Mouse (Mus musculus) ES-Bruce4 (cell line): ENCODE results near the gene Olfr807. TPM values are rescaled to one million over a fixed set of nuclear protein-coding genes. Genes with fewer than 3 reads are reported as not detected.

ENCODE experiments used
- H3K27ac ChIP-seq: 2 replicates; pipeline ENCODE4 v1.5.1; 2012; ENCODE audit warnings: low read length, inconsistent platforms; ENCODE audit not compliant: insufficient read depth
- H3K27me3 ChIP-seq: 2 replicates; pipeline ENCODE4 v1.6.1; 2012; ENCODE audit warnings: mild to moderate bottlenecking, low read length, inconsistent platforms; ENCODE audit not compliant: control insufficient read depth, poor library complexity, insufficient read depth, severe bottlenecking
- H3K36me3 ChIP-seq: 2 replicates; pipeline ENCODE4 v1.6.1; 2012; ENCODE audit warnings: inconsistent platforms, mild to moderate bottlenecking, low read length, moderate library complexity; ENCODE audit not compliant: control insufficient read depth, poor library complexity, insufficient read depth, severe bottlenecking
- H3K4me1 ChIP-seq: one replicate; pipeline ENCODE4 v1.8.1; 2011; ENCODE audit warnings: low read length; ENCODE audit not compliant: control insufficient read depth, insufficient read depth
- H3K4me3 ChIP-seq: 2 replicates; pipeline ENCODE4 v1.5.1; 2011; ENCODE audit warnings: low read depth, mild to moderate bottlenecking, low read length
- H3K9ac ChIP-seq: 2 replicates; pipeline ENCODE4 v1.6.1; 2012; ENCODE audit warnings: low read depth, mild to moderate bottlenecking, inconsistent platforms; ENCODE audit not compliant: poor library complexity, severe bottlenecking
- H3K9me3 ChIP-seq: replicated peaks from 2 replicates; pipeline ENCODE4 v1.6.1; 2012; ENCODE audit warnings: mild to moderate bottlenecking, low read length, inconsistent platforms; ENCODE audit not compliant: control insufficient read depth, poor library complexity, insufficient read depth, severe bottlenecking
- CTCF ChIP-seq: IDR thresholded peaks from one replicate; pipeline ENCODE4 v1.8.1; 2011; ENCODE audit warnings: low read depth, low read length
- EP300 ChIP-seq: IDR thresholded peaks from 2 replicates; pipeline ENCODE4 v1.6.1; 2011; ENCODE audit warnings: low read depth, low read length; ENCODE audit not compliant: insufficient read depth
- POLR2A ChIP-seq: IDR thresholded peaks from one replicate; pipeline ENCODE4 v1.8.1; 2011; ENCODE audit warnings: low read length; ENCODE audit not compliant: insufficient read depth
- polyA plus RNA-seq: library from polyadenylated mRNA; stranded (reverse); fragments of >200 nt; gene quantifications from 2 replicates; pipeline ENCODE4 v1.2.4, GENCODE M21; 2011; ENCODE audit warnings: low read depth; ENCODE audit not compliant: missing spikeins, insufficient read depth, insufficient read length

Olfr807 gene
- not detected in 2 replicates for polyA plus RNA-seq

GRCm38 (mm10) chr10:129757693-129758092 is at the start of gene Olfr807:
Olfr807 (minus strand) TSS chr10:129757793.
- H3K27me3 ChIP-seq = no peaks in the 10 kb centered on the region
- no peak within 1 kb of the TSS for H3K27ac ChIP-seq
- no peak within 1 kb of the TSS for H3K4me3 ChIP-seq
- TF ChIP-seq POLR2A (no peak), EP300 (no peak), CTCF (no peak)
- no peaks in the 10 kb centered on the region for H3K36me3 ChIP-seq
- H3K9me3 ChIP-seq = no peaks in the 10 kb centered on the region
- H3K4me1 ChIP-seq = no peaks in the 10 kb centered on the region
- H3K9ac ChIP-seq = no peak within 1 kb of the TSS

GRCm38 (mm10) chr10:129804296-129804695 is 46.7 kb upstream of the Olfr807 start, which contains the start of gene Olfr811:
Olfr811 (minus strand) TSS chr10:129804396.
- H3K36me3 ChIP-seq = no peaks in the 10 kb centered on the region
- no peaks in the 10 kb centered on the region for H3K4me1 ChIP-seq
- H3K9ac ChIP-seq = no peak within 1 kb of the TSS
- H3K9me3 ChIP-seq = no peaks in the 10 kb centered on the region
- H3K27me3 ChIP-seq = no peaks in the 10 kb centered on the region
- TF ChIP-seq CTCF = no peak
- no peak for TF ChIP-seq EP300
- no peak for TF ChIP-seq POLR2A
- no peak within 1 kb of the TSS for H3K4me3 ChIP-seq
- H3K27ac ChIP-seq = no peak within 1 kb of the TSS

GRCm38 (mm10) chr10:129794817-129795216 is 37.2 kb upstream of the Olfr807 start, which contains the start of gene Olfr810:
Olfr810 (minus strand) TSS chr10:129794917.
- Histone ChIP-seq H3K27me3 (no peaks in the 10 kb centered on the region), H3K9ac (no peak within 1 kb of the TSS), H3K9me3 (no peaks in the 10 kb centered on the region), H3K4me1 (no peaks in the 10 kb centered on the region), H3K27ac (no peak within 1 kb of the TSS), H3K4me3 (no peak within 1 kb of the TSS), H3K36me3 (no peaks in the 10 kb centered on the region)
- no peak for TF ChIP-seq CTCF
- no peak for TF ChIP-seq POLR2A
- no peak for TF ChIP-seq EP300

DNA sequence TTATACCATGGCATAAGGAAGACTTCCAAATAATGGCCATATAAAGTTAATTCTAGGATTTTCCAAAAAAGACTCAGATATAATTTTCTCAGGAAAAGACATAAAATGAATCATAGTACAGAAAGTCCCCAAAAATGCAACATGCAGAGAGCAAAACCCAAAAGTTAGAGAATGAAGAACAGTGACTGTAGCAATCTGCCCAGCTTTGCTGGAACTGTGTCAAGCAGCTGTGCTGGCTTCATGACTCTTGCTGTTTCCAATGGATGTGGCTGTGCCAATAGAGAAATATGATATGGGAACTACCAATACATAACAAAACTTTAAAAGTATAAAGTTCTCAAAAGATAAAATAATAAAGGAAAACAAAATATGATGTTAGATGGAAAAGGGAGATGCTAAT is 20.5 kb upstream of the Olfr807 start:
- Histone ChIP-seq H3K27ac (no peak overlapping the region), H3K4me1 (no peaks in the 10 kb centered on the region), H3K9me3 (no peaks in the 10 kb centered on the region), H3K27me3 (no peaks in the 10 kb centered on the region), H3K4me3 (no peak overlapping the region), H3K9ac (no peak overlapping the region), H3K36me3 (no peaks in the 10 kb centered on the region)
- TF ChIP-seq EP300 = no peak
- no peak for TF ChIP-seq POLR2A
- TF ChIP-seq CTCF = no peak

DNA sequence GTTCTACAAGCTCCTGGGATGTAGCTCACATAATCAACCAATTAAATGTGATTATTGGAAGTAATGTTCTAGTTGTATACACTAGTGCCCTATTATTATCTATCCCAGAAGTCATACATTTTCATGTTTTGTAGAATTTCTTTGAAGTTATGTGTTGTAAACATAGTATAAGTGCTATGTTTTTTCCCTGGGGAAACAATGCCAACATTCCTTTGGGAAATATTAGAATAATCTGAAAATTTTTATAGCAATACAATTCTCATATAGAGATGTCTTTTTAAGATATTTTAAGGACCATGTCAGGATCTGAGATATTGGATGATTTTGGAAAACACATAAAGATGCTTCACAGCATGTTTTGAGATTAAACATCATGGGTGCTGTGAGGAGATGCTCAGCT is 16.7 kb upstream of the Olfr807 start, which contains the start of gene Olfr809:
Gene Olfr809, plus strand, starts transcription at position 301 of the 400 bp plus-strand sequence.
- Histone ChIP-seq H3K9me3 (no peaks in the 10 kb centered on the region), H3K4me1 (no peaks in the 10 kb centered on the region), H3K36me3 (no peaks in the 10 kb centered on the region), H3K4me3 (no peak within 1 kb of the TSS), H3K27ac (no peak within 1 kb of the TSS), H3K9ac (no peak within 1 kb of the TSS), H3K27me3 (no peaks in the 10 kb centered on the region)
- TF ChIP-seq EP300 = no peak
- TF ChIP-seq CTCF = no peak
- no peak for TF ChIP-seq POLR2A

GRCm38 (mm10) chr10:129765182-129765581 is 7.6 kb upstream of the Olfr807 start, which contains the start of gene Olfr808:
Olfr808 (plus strand) TSS chr10:129765482.
- Histone ChIP-seq H3K27ac (no peak within 1 kb of the TSS), H3K27me3 (no peaks in the 10 kb centered on the region)

More at GRCm38 (mm10) chr10:129765182-129765581, 7.6 kb upstream of the Olfr807 start, which contains the start of gene Olfr808:
- Histone ChIP-seq H3K36me3 (no peaks in the 10 kb centered on the region), H3K9me3 (no peaks in the 10 kb centered on the region), H3K9ac (no peak within 1 kb of the TSS), H3K4me3 (no peak within 1 kb of the TSS), H3K4me1 (no peaks in the 10 kb centered on the region)
- TF ChIP-seq POLR2A (no peak), EP300 (no peak), CTCF (no peak)
